Mouse (Mus musculus): ENCODE measurements around the gene Jmjd8. TPM values are rescaled to one million over a fixed set of nuclear protein-coding genes. Genes with fewer than 3 reads are reported as not detected.
A peak's percentile ranks its signal among the peaks of the same experiment; 100 is the strongest.

Jmjd8 gene
- polyA plus RNA-seq, 1 experiment from 2014 or later = 60.7 TPM

DNA sequence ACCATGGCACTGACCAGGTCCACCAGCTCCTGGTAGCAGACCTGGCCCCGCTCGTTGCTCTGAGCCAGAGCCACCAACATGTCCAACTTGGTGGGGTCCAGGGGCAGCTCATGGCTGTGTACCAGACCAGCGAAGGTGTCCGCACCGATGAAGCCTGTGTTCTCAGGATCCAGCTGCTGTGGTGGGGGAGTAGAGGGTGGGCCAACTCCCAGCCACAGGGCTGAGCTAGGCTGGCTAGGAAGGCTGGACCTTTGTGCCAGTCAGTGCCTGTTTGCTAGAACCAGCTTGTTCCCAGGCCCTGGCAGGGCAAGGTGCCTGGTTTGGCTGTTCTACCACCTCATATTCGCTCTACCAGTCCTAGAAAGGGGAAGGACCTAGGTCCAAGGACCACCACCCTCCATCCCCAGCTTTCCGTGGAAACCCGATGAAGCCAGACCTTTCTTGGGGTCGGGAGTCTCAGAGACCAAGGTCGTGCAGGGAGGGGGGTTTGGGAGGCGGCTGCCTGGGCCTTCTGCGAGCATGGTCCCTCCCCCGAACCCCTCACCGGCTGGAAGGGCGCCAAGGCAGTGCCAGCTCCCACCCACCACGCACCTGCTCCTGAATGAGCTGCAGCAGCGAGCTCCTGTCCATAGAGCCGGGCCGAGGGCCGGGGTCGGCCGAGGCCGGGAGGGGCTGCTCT is 7.9 kb downstream of the Jmjd8 start:
- ATAC-seq (ENCODE audit: low FRiP score, low read depth) = no peak
- H3K4me1 ChIP-seq = peaks cover 50% of the 10 kb centered on the region
- H3K4me2 ChIP-seq (replicated peaks) = peak overlapping the region; percentile 98
- H3K9me3 ChIP-seq = no peaks in the 10 kb centered on the region
- H3K27me3 ChIP-seq = no peaks in the 10 kb centered on the region
- peak overlapping the region; percentile 68 for H3K9ac ChIP-seq
- H3K36me3 ChIP-seq = peaks cover 55% of the 10 kb centered on the region
- peak overlapping the region; percentile 42 for H3K4me3 ChIP-seq
- 24% methylated on average over 22 of the region's 23 CpGs for WGBS
- H3K27ac ChIP-seq = peak overlapping the region; percentile 33; the same call in 1 of the 2 replicates

DNA sequence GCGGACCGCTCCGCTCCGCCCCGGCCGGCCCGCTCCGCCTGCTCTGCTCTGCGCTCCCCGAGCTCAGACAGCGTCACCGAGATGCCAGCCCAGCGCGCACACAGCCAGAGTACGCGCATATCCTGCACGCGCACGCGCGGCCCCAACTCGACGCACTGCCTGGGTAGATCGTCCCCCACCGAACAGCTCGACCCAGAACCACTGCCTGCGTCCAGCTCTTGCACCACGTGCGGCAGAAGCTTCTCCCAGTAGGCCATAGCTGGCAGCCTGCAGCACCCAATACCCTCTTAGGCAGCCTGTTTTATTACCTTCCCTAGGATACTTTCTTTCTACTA is 8.4 kb downstream of the Jmjd8 start, which contains the start of gene Rhbdl1:
TSS of gene Rhbdl1 (minus strand) at position 220 of the 335 bp plus-strand sequence.
- Histone ChIP-seq H3K4me2 (replicated peaks) (peak within 1 kb of the TSS; percentile 98), H3K27me3 (no peaks in the 10 kb centered on the region), H3K27ac (peak within 1 kb of the TSS; percentile 33; the same call in 1 of the 2 replicates), H3K9ac (peak within 1 kb of the TSS; percentile 68), H3K4me3 (peak within 1 kb of the TSS; percentile 42), H3K4me1 (peaks cover 45% of the 10 kb centered on the region), H3K9me3 (no peaks in the 10 kb centered on the region), H3K36me3 (peaks cover 56% of the 10 kb centered on the region)
- ATAC-seq (ENCODE audit: low FRiP score, low read depth) = no peak
- 3% methylated on average over 24 of the region's 29 CpGs for WGBS

DNA sequence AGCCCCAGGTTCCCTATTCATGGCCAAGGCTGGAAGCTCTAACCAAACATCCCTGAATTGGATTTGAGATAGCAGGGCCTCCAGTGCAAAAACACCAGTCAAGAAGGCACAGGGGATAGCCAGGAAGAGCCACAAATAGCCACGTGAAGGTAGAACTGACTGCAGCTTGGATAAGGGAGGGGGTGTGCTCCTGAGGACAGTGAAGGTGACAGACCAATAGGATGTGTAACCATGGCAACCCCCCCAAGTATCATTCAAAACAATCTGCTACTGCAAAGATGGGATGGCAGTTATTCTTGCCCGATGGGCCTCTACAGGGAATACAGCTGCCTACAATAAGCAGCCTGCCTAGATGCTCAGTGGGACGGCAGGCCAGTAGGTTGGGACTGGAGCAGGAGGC is 8.9 kb downstream of the Jmjd8 start:
- 68% methylated on average over 3 of the region's 3 CpGs for WGBS
- Histone ChIP-seq H3K4me3 (peak overlapping the region; percentile 42; the same call in 1 of the 2 replicates), H3K4me2 (replicated peaks) (peak overlapping the region; percentile 98)

DNA sequence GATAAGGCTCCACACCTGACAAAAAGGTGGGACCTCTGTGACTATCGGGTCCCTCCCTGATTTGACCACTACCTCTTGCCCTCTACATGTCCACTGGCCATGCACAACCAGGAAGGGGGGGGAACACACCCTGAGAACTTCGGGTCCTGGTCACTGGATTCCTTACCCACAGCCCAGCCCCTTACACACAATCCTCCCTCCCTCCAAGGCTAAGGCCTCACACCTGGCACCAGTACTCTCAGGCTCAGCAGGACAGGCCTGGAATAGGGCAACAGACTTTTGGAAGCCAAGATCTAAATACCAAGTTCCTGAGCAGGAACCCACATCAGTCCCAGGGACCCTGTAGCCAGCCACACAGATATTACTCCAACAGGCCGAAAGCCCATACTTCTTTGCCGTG is 10.2 kb downstream of the Jmjd8 start:
- ATAC-seq (ENCODE audit: low FRiP score, low read depth) = no peak
- Histone ChIP-seq H3K9me3 (no peaks in the 10 kb centered on the region), H3K9ac (no peak overlapping the region), H3K4me2 (replicated peaks) (no peak overlapping the region), H3K4me1 (peaks cover 49% of the 10 kb centered on the region), H3K4me3 (no peak overlapping the region), H3K27ac (no peak overlapping the region), H3K36me3 (peaks cover 66% of the 10 kb centered on the region), H3K27me3 (no peaks in the 10 kb centered on the region)
- WGBS = 88% methylated on average over 4 of the region's 4 CpGs

More for the DNA sequence above, 8.9 kb downstream of the Jmjd8 start:
- Histone ChIP-seq H3K4me1 (peaks cover 44% of the 10 kb centered on the region), H3K27ac (no peak overlapping the region), H3K9me3 (no peaks in the 10 kb centered on the region), H3K27me3 (no peaks in the 10 kb centered on the region), H3K9ac (peak overlapping the region; percentile 68), H3K36me3 (peaks cover 61% of the 10 kb centered on the region)
- no peak for ATAC-seq (ENCODE audit: low FRiP score, low read depth)

DNA sequence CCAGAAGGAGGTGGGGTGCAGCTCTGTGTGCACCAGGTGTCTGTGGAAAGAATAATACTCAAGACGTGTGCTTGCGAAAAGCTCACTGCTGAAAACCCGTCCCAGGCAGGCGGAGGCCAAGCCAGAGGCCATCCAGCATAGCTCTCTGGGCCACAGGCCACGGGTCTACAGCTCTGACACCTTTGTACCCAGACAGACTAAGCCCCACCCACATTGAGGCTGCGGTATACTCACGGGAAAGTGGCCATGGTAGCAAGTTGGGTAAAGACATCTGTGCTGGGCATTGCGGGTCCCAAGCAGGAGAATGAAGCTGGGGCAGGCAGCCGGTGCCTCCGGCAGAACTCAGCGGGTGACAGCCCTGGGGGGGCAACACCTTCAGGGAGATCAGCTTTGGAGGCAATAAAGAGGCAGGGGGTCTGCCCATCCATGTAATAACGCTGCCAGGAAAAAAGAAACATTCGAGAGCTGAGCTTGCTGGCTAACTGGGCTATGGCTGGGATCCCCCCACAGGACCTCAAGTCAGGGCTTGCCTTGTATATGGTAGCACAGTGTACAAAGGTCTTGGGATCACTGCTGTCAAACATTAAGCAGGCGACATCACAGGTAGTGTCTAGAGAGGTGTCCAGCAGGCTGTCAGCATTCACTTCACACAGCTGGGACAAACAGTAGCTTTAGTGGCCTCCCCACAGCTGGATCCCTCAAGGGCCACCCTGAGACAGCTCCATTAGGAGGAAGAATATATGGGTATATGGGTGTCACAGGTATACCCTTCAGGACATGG is 11.0 kb downstream of the Jmjd8 start:
- peaks cover 64% of the 10 kb centered on the region for H3K36me3 ChIP-seq
- no peak overlapping the region; the same call in 1 of the 2 replicates for H3K9ac ChIP-seq
- no peak for ATAC-seq (ENCODE audit: low FRiP score, low read depth)
- 85% methylated on average over 14 of the region's 14 CpGs for WGBS
- H3K4me2 ChIP-seq (replicated peaks) = no peak overlapping the region
- peaks cover 44% of the 10 kb centered on the region for H3K4me1 ChIP-seq
- H3K4me3 ChIP-seq = no peak overlapping the region
- H3K9me3 ChIP-seq = no peaks in the 10 kb centered on the region
- no peak overlapping the region for H3K27ac ChIP-seq
- H3K27me3 ChIP-seq = no peaks in the 10 kb centered on the region

DNA sequence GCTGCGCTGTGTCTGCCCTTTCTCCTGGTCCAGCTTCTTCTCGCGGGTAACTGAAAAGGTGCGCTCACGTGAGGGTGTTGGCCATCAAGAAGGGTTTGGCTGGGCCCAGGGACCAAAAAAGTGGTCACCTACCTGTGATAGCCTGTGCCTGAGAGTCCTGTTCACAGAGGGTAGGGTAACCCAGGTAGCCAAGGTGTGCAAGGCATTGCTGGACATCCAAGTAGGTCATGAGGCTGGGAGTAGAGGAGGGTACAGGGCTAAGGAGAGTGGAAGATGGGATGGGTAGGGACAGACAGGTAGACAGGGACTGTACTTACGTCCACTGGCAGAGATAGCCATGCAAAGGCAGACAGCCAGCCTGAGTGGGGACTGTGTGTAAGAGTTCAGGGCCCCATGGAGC is 11.9 kb downstream of the Jmjd8 start:
- Histone ChIP-seq H3K4me3 (no peak overlapping the region), H3K27me3 (no peaks in the 10 kb centered on the region), H3K9me3 (no peaks in the 10 kb centered on the region), H3K27ac (no peak overlapping the region), H3K9ac (no peak overlapping the region), H3K4me2 (replicated peaks) (no peak overlapping the region), H3K4me1 (peaks cover 42% of the 10 kb centered on the region), H3K36me3 (peaks cover 61% of the 10 kb centered on the region)
- 96% methylated on average over 6 of the region's 6 CpGs for WGBS
- ATAC-seq (ENCODE audit: low FRiP score, low read depth) = no peak

DNA sequence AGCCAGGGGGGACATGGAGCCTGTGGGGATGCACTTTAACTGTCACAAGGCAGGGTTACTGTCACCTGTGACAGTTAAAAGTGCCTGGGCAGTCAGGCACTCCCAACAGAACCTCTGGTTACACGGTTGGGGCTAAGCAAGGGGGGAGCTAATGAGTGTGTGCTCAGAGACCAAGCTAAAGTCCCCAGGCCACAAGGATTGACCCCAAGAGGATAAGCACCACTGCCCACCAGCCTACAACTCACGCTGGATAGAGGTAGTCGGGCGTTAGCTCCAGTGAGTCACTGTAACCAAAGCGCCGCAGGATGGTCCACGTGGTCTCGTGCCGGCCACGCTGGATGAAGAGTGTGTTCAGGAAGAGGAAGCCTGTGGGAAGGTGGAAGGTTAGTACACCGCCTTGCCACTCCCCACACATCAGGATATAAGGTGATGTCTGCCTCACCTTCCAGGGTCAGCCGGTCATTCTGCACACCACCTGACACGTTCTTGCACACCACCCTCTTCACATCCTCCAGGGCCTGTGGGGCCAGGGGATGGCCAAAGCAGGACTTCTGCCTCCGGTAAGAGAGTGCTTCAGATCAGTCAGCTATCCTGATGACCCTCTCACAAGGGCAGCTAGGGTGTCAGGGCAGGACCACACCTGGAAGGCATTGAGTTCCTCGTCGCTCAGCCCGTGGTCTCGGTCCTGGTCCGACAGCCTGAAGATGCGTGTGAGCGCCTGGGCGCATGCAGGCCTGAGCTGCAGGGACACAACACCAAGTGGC is 12.6 kb downstream of the Jmjd8 start, which contains the start of gene Gm20683:
TSS of gene Gm20683 (minus strand) at position 647 of the 764 bp plus-strand sequence.
- WGBS = 92% methylated on average over 22 of the region's 22 CpGs
- Histone ChIP-seq H3K4me3 (no peak within 1 kb of the TSS), H3K9ac (no peak within 1 kb of the TSS), H3K4me2 (replicated peaks) (no peak within 1 kb of the TSS), H3K36me3 (peaks cover 68% of the 10 kb centered on the region), H3K27ac (no peak within 1 kb of the TSS), H3K27me3 (no peaks in the 10 kb centered on the region), H3K4me1 (peaks cover 34% of the 10 kb centered on the region), H3K9me3 (no peaks in the 10 kb centered on the region)
- ATAC-seq (ENCODE audit: low FRiP score, low read depth) = no peak

DNA sequence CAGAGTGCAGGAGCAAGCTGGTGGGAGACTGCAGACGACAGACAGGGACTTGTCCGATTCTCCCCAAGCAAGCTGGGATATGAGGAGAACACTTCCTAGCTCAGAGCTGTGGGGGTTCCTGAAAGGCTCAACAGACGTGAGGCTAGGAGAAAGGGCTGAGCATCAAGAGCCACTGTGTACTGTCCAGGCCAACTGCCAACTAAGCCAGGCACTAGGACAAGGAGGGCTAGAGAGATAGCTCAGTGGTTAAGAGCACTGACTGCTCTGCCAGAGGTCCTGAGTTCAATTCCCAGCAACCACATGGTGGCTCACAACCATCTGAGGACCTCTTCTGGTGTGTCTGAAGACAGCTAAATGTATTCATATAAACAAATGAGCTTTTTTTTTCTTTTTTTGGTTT is 13.8 kb downstream of the Jmjd8 start:
- Histone ChIP-seq H3K4me1 (peaks cover 22% of the 10 kb centered on the region), H3K9me3 (no peaks in the 10 kb centered on the region), H3K4me3 (no peak overlapping the region), H3K27me3 (no peaks in the 10 kb centered on the region), H3K36me3 (peaks cover 77% of the 10 kb centered on the region), H3K9ac (no peak overlapping the region), H3K27ac (no peak overlapping the region), H3K4me2 (replicated peaks) (peak overlapping the region; percentile 91; the same call in 1 of the 2 replicates)
- no peak for ATAC-seq (ENCODE audit: low FRiP score, low read depth)
- WGBS = 84% methylated on average over 3 of the region's 3 CpGs

DNA sequence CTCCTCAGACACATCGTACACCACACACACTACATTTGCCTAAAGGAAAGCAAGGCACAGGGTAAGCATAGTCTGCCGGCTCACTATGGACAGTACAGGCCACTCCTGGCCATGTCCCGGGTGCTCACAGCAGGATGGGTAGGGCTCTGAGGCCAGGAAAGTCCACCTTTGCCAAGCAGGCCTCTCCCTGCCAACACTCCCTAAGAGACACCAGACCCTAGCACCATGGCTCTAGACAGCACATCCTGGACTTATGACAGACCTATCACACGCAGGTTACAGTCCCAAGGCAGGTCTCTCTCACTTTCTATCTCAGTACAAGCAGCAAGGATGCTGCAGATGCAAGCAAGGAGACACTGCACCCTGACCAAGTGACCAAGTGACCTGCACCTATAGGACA is 14.5 kb downstream of the Jmjd8 start:
- peaks cover 77% of the 10 kb centered on the region for H3K36me3 ChIP-seq
- no peaks in the 10 kb centered on the region for H3K27me3 ChIP-seq
- no peak for ATAC-seq (ENCODE audit: low FRiP score, low read depth)
- H3K9ac ChIP-seq = peak overlapping the region; percentile 92
- H3K4me1 ChIP-seq = peaks cover 19% of the 10 kb centered on the region
- H3K4me2 ChIP-seq (replicated peaks) = peak overlapping the region; percentile 91
- H3K4me3 ChIP-seq = peak overlapping the region; percentile 84
- no peak overlapping the region for H3K27ac ChIP-seq
- 88% methylated on average over 4 of the region's 4 CpGs for WGBS
- no peaks in the 10 kb centered on the region for H3K9me3 ChIP-seq

DNA sequence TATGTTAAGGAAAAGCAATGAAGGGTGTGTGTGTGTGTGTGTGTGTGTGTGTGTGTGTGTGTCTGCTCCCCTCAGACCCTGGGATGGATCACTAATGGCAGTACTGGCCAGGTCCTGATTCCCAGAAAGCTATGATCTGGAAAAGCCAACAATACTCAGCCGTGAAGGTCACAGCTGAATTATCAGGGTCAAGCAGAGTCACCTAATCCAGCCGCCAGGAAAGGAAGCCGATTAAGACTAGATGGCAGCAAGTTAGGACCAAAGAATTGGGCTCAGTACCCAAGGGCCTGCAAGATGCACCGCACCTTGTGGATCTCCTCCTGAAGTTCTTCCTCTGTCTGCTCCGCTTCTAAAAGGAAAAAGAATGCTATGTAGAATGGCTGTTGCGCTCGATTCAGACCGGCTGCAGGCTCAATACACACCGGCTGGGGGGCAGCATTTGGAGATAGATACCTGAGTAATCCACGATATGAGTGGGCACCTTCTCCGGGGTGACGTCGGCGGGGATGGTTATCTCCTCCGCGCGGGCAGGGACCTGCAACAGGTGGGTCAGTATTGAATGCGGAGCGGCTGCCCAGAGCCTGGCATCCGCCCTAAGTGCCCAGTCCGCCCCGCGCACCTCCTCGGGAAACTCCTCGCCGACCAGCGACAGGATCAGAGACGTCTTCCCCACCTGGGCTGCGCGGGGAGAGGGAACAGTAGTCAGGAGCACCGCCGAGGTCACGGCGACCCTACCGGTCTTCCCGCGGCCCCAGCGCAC is 15.1 kb downstream of the Jmjd8 start:
- Histone ChIP-seq H3K9ac (peak overlapping the region; percentile 92), H3K4me3 (peak overlapping the region; percentile 84), H3K4me1 (peaks cover 19% of the 10 kb centered on the region), H3K4me2 (replicated peaks) (peak overlapping the region; percentile 91), H3K9me3 (no peaks in the 10 kb centered on the region), H3K36me3 (peaks cover 79% of the 10 kb centered on the region), H3K27ac (peak overlapping the region; percentile 80), H3K27me3 (no peaks in the 10 kb centered on the region)
- 3% methylated on average over 38 of the region's 38 CpGs for WGBS
- ATAC-seq (ENCODE audit: low FRiP score, low read depth) = no peak

DNA sequence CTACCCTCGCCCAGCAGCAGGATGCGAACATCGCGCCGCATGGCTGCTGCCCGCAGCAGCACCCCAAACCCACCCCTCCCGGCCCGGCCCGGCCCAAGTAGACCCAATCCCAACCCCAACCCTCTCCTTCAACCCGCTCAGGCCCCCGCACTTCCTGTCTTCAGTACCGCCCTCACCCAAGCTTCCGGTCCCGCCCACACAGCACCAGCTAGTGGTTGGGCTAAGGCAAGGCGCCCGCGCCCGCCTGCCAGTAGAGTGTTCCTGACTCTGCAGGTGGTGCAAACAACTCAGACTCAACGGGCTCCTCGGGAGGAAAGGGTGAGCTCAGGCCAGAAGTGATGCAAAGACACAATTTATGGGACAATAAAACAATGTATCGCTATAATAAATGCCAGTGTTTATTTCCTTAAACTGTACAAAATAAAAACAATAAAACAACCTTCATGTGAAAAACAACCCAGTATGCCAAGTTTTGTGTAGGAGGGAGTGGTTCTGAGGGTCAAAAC is 15.8 kb downstream of the Jmjd8 start, which contains the start of gene Rhot2:
TSS of gene Rhot2 (minus strand) at position 456 of the 506 bp plus-strand sequence.
- peak within 1 kb of the TSS; percentile 91 for H3K4me2 ChIP-seq (replicated peaks)
- under 1% methylated on average over 19 of the region's 21 CpGs for WGBS
- peak; percentile 93 for ATAC-seq (ENCODE audit: low FRiP score, low read depth)
- peaks cover 79% of the 10 kb centered on the region for H3K36me3 ChIP-seq
- H3K27ac ChIP-seq = peak within 1 kb of the TSS; percentile 80
- peak within 1 kb of the TSS; percentile 92 for H3K9ac ChIP-seq
- H3K9me3 ChIP-seq = no peaks in the 10 kb centered on the region
- no peaks in the 10 kb centered on the region for H3K27me3 ChIP-seq
- H3K4me1 ChIP-seq = peaks cover 19% of the 10 kb centered on the region
- peak within 1 kb of the TSS; percentile 84 for H3K4me3 ChIP-seq

Measured in limb, embryonic 13.5 days (tissue).